Mouse (Mus musculus) macrophage (primary cell): ENCODE data around the gene Lenep. TPM values are rescaled to one million over a fixed set of nuclear protein-coding genes. Genes with fewer than 3 reads are reported as not detected.

Experiments
- H3K27ac ChIP-seq: fragments of 350-480 bp; formaldehyde crosslinking; 2 replicates; pipeline ENCODE4 v1.9.0; 2021
- H3K36me3 ChIP-seq: fragments of 350-480 bp; formaldehyde crosslinking; 2 replicates; pipeline ENCODE4 v1.9.0; 2021; ENCODE audit errors: inconsistent target
- H3K4me3 ChIP-seq: fragments of 350-480 bp; formaldehyde crosslinking; 2 replicates; pipeline ENCODE4 v1.9.0; 2021; ENCODE audit errors: inconsistent target
- H3K79me2 ChIP-seq: fragments of 350-480 bp; formaldehyde crosslinking; 2 replicates; pipeline ENCODE4 v1.9.0; 2021; ENCODE audit errors: inconsistent target
- WGBS: methylation state at CpG from one replicate; pipeline ENCODE4 v1.1.7; 2026; ENCODE audit warnings: inconsistent platforms; ENCODE audit not compliant: missing documents; 5-methylcytosine and 5-hydroxymethylcytosine counted together
- polyA plus RNA-seq: library from polyadenylated mRNA; stranded (reverse); fragments of 250-400 nt; gene quantifications from 3 replicates; pipeline ENCODE4 v1.2.4, GENCODE M21; 2018; ENCODE audit warnings: inconsistent platforms

The Lenep gene
- polyA plus RNA-seq, 1 experiment from 2014 or later: not detected

- H3K27ac ChIP-seq: peak overlapping the region; percentile 96
- 1% methylated on average over 47 of the region's 56 CpGs for WGBS
- H3K4me3 ChIP-seq: peak overlapping the region; percentile 85
- no peaks in the 10 kb centered on the region for H3K36me3 ChIP-seq
- peaks cover 60% of the 10 kb centered on the region for H3K79me2 ChIP-seq
These were observed 10.7 kb downstream of the Lenep start for GRCm38 (mm10) chr3:89391663-89392511.

- H3K79me2 ChIP-seq: peaks cover 70% of the 10 kb centered on the region
- WGBS: 25% methylated on average over 16 of the region's 19 CpGs
- peak overlapping the region; percentile 85 for H3K4me3 ChIP-seq
- H3K27ac ChIP-seq: peak overlapping the region; percentile 96
- H3K36me3 ChIP-seq: no peaks in the 10 kb centered on the region
These were observed 11.6 kb downstream of the Lenep start for GRCm38 (mm10) chr3:89390699-89391662.

- Histone ChIP-seq H3K4me3 (no peak overlapping the region; the same call in 1 of the 2 replicates), H3K27ac (peak overlapping the region; percentile 96)
These were observed 12.5 kb downstream of the Lenep start for GRCm38 (mm10) chr3:89390111-89390515.

GRCm38 (mm10) chr3:89388901-89389740 lies 13.5 kb downstream of the Lenep start:
- Histone ChIP-seq H3K4me3 (peak overlapping the region; percentile 2; the same call in 1 of the 2 replicates), H3K36me3 (no peaks in the 10 kb centered on the region), H3K27ac (peak overlapping the region; percentile 96), H3K79me2 (peaks cover 88% of the 10 kb centered on the region)
- 26% methylated on average over 6 of the region's 6 CpGs for WGBS

More at GRCm38 (mm10) chr3:89390111-89390515, 12.5 kb downstream of the Lenep start:
- Histone ChIP-seq H3K79me2 (peaks cover 78% of the 10 kb centered on the region), H3K36me3 (no peaks in the 10 kb centered on the region)
- 40% methylated on average over 5 of the region's 5 CpGs for WGBS

- Histone ChIP-seq H3K27ac (peak overlapping the region; percentile 96), H3K36me3 (no peaks in the 10 kb centered on the region), H3K4me3 (no peak overlapping the region), H3K79me2 (peaks cover 96% of the 10 kb centered on the region)
- 48% methylated on average over 11 of the region's 11 CpGs for WGBS
These were observed 14.3 kb downstream of the Lenep start for GRCm38 (mm10) chr3:89388134-89388881.

GRCm38 (mm10) chr3:89387632-89388031 lies 15.0 kb downstream of the Lenep start:
- peak overlapping the region; percentile 19 for H3K27ac ChIP-seq
- 34% methylated on average over 11 of the region's 11 CpGs for WGBS
- H3K4me3 ChIP-seq: no peak overlapping the region
- peaks cover 98% of the 10 kb centered on the region for H3K79me2 ChIP-seq
- H3K36me3 ChIP-seq: no peaks in the 10 kb centered on the region; the same call in 1 of the 2 replicates

- 73% methylated on average over 16 of the region's 17 CpGs for WGBS
- H3K27ac ChIP-seq: peak overlapping the region; percentile 39
These were observed 15.9 kb downstream of the Lenep start for GRCm38 (mm10) chr3:89386438-89387420.

GRCm38 (mm10) chr3:89385451-89385850 lies 17.1 kb downstream of the Lenep start:
- peaks cover 99% of the 10 kb centered on the region for H3K79me2 ChIP-seq
- H3K27ac ChIP-seq: peak overlapping the region; percentile 39
- H3K36me3 ChIP-seq: peaks cover 13% of the 10 kb centered on the region
- 14% methylated on average over 2 of the region's 11 CpGs for WGBS
- H3K4me3 ChIP-seq: no peak overlapping the region

More at GRCm38 (mm10) chr3:89386438-89387420, 15.9 kb downstream of the Lenep start:
- Histone ChIP-seq H3K4me3 (no peak overlapping the region), H3K36me3 (peaks cover 3% of the 10 kb centered on the region; the same call in 1 of the 2 replicates), H3K79me2 (peaks cover 99% of the 10 kb centered on the region)

- WGBS: 85% methylated on average over 12 of the region's 12 CpGs
- peaks cover 22% of the 10 kb centered on the region for H3K36me3 ChIP-seq
- peaks cover 91% of the 10 kb centered on the region for H3K79me2 ChIP-seq
- peak overlapping the region; percentile 39; the same call in 1 of the 2 replicates for H3K27ac ChIP-seq
- no peak overlapping the region for H3K4me3 ChIP-seq
These were observed 18.1 kb downstream of the Lenep start for GRCm38 (mm10) chr3:89384331-89385076.

GRCm38 (mm10) chr3:89383651-89384255 lies 18.8 kb downstream of the Lenep start:
- no peak overlapping the region for H3K27ac ChIP-seq
- H3K4me3 ChIP-seq: no peak overlapping the region
- H3K79me2 ChIP-seq: peaks cover 85% of the 10 kb centered on the region
- peaks cover 27% of the 10 kb centered on the region for H3K36me3 ChIP-seq
- 91% methylated on average over 5 of the region's 5 CpGs for WGBS

- Histone ChIP-seq H3K36me3 (peaks cover 27% of the 10 kb centered on the region), H3K27ac (no peak overlapping the region), H3K4me3 (no peak overlapping the region), H3K79me2 (peaks cover 77% of the 10 kb centered on the region)
- WGBS: 96% methylated on average over 5 of the region's 5 CpGs
These were observed 19.6 kb downstream of the Lenep start for GRCm38 (mm10) chr3:89382950-89383349.
